Mouse (Mus musculus): ENCODE results near the gene Agfg2. TPM values are rescaled to one million over a fixed set of nuclear protein-coding genes. Genes with fewer than 3 reads are reported as not detected.
"Not testable (repeated sequence)": the region's sequence is repeated elsewhere in the genome, so short reads cannot be mapped to it uniquely, and the experiment has no call there.

Agfg2 gene
- polyA plus RNA-seq, 1 experiment from 2014 or later = 22.8 TPM

DNA sequence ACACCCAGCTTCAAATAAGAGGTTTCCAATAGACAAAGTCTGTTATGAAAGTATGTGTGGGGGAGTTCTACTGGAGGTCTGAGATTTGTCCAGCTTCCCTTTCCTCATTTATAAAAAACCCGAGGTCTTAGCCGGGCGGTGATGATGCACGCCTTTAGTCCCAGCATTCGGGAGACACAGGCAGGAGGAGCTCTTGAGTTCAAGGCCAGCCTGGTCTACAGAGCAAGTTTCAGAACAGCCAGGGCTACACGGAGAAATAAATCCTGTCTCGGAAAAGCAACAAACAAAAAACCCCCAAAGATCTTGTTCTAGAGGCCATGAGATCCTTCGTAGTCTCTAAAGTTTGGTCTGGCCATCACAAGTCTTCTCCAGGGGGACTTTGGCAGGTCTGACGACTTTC lies 56.5 kb downstream of the Agfg2 start:
- H3K9ac ChIP-seq (replicated peaks) = peak overlapping the region; percentile 46
- H3K9me3 ChIP-seq = no peaks in the 10 kb centered on the region
- no peak for ATAC-seq (ENCODE audit: insufficient number of reproducible peaks, insufficient read depth, low FRiP score, low TSS enrichment, low read depth)
- H3K27me3 ChIP-seq = no peaks in the 10 kb centered on the region
- peaks cover 38% of the 10 kb centered on the region for H3K4me1 ChIP-seq (replicated peaks)
- WGBS = 6% methylated on average over 9 of the region's 9 CpGs
- peak overlapping the region; percentile 87 for H3K27ac ChIP-seq
- peak overlapping the region; percentile 59 for H3K4me2 ChIP-seq
- peaks cover 14% of the 10 kb centered on the region for H3K36me3 ChIP-seq
- peak overlapping the region; percentile 79 for H3K4me3 ChIP-seq (replicated peaks)

DNA sequence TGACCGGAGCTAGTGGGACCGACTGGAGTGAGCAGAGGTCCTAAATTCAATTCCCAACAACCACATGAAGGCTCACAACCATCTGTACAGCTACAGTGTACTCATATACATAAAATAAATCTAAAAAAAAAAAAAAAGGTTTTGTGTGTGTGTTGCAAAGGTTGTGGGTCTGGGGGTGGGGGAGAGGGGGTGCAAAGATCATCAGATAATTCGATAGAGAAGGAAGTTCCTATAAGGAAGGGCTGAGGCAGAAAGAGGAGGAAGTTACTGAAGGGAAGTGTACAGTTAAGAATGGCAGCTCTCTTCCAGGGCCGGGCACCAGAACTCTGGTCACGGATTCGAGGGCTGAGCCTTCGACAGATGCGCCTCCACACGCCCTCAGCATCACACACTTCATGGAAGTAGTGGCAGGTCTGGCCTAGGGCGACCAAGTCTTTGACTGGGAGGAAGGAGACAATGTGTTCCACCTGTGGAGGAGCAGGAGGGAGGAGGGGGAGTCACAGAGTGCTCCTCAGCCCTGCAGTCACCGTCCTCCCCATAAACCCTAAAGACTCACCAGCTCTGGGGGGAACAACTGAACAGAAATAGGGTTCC lies 60.5 kb downstream of the Agfg2 start:
- peaks cover 4% of the 10 kb centered on the region for H3K4me1 ChIP-seq (replicated peaks)
- H3K27ac ChIP-seq = no peak overlapping the region
- no peaks in the 10 kb centered on the region for H3K36me3 ChIP-seq
- no peaks in the 10 kb centered on the region for H3K9me3 ChIP-seq
- no peak overlapping the region for H3K4me3 ChIP-seq (replicated peaks)
- no peak overlapping the region for H3K4me2 ChIP-seq
- H3K9ac ChIP-seq (replicated peaks) = no peak overlapping the region
- ATAC-seq (ENCODE audit: insufficient number of reproducible peaks, insufficient read depth, low FRiP score, low TSS enrichment, low read depth) = no peak
- H3K27me3 ChIP-seq = no peaks in the 10 kb centered on the region
- whole genome bisulfite sequencing = 80% methylated on average over 11 of the region's 11 CpGs

DNA sequence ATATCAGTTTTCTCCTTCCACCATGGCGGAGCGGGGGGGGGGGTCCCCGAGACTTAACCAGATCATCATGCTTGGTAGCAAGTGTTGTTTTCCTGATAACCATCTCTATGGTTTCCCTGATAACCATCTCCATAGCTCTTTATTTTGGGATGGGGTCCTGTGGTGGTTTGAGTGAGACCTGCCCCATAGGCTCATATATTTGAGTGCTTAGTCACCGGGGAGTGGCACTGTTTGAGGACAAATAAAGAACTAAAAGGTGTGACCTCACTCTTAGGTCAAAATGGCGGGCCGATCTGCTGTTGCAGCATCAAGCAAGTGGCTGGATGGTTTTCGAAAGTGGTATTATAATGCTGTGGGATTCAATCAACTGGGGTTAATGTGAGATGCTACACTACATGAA lies 69.2 kb downstream of the Agfg2 start:
- Histone ChIP-seq H3K4me3 (replicated peaks) (no peak overlapping the region), H3K9me3 (no peaks in the 10 kb centered on the region), H3K27me3 (no peaks in the 10 kb centered on the region), H3K4me2 (no peak overlapping the region), H3K4me1 (replicated peaks) (peaks cover 37% of the 10 kb centered on the region), H3K36me3 (no peaks in the 10 kb centered on the region), H3K9ac (replicated peaks) (no peak overlapping the region), H3K27ac (no peak overlapping the region)
- no peak for ATAC-seq (ENCODE audit: insufficient number of reproducible peaks, insufficient read depth, low FRiP score, low TSS enrichment, low read depth)
- 90% methylated on average over 7 of the region's 7 CpGs for WGBS

DNA sequence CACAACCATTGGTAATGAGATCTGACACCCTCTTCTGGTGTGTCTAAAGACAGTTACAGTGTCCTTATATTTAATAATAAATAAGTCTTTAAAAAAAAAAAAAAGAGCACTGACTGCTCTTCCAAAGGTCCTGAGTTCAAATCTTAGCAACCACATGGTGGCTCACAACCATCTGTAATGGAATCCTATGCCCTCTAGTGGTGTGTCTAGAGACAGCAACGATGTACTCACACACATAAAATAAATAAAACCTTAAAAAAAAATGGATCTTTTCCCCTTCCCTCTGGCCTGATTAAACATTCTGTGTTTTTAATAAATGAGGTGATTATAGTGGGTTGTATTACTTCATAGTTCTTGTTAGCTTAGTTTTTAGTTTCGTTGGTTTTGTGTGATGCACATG lies 69.6 kb downstream of the Agfg2 start:
- H3K36me3 ChIP-seq; H3K27ac ChIP-seq; ATAC-seq (ENCODE audit: insufficient number of reproducible peaks, insufficient read depth, low FRiP score, low TSS enrichment, low read depth); H3K27me3 ChIP-seq; H3K4me3 ChIP-seq (replicated peaks); H3K9ac ChIP-seq (replicated peaks); H3K9me3 ChIP-seq; H3K4me2 ChIP-seq: not testable (repeated sequence)
- H3K4me1 ChIP-seq (replicated peaks) = peaks cover 41% of the 10 kb centered on the region
- WGBS = 88% methylated on average over 2 of the region's 2 CpGs

DNA sequence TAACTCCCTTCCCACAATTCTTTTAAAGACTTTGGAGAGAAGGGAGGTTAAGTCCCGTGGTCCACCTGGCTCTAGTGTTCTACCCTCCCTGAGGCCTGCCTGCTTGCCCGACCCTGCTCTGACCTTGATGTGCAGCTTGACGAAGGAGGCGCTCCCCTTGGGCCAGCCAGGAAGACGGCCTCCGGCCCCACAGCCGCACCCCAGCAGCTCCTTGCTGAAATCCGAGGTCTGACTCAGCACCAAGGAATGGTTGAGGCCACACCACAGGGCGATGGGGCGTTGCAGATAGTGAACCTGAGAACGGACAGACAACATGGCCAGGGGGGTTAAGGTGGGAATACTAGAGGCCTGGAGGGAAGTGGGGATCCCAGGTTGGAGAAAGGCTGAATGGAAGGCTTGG lies 71.0 kb downstream of the Agfg2 start, which contains the start of gene Pcolce:
Gene Pcolce, minus strand, starts transcription at position 235 of the 400 bp plus-strand sequence.
- H3K4me2 ChIP-seq = no peak within 1 kb of the TSS
- H3K36me3 ChIP-seq = no peaks in the 10 kb centered on the region
- 40% methylated on average over 11 of the region's 11 CpGs for WGBS
- no peaks in the 10 kb centered on the region for H3K9me3 ChIP-seq
- peaks cover 55% of the 10 kb centered on the region for H3K4me1 ChIP-seq (replicated peaks)
- ATAC-seq (ENCODE audit: insufficient number of reproducible peaks, insufficient read depth, low FRiP score, low TSS enrichment, low read depth) = no peak
- H3K27ac ChIP-seq = peak within 1 kb of the TSS; percentile 99
- no peaks in the 10 kb centered on the region for H3K27me3 ChIP-seq
- no peak within 1 kb of the TSS for H3K4me3 ChIP-seq (replicated peaks)
- H3K9ac ChIP-seq (replicated peaks) = no peak within 1 kb of the TSS; the same call in 1 of the 2 replicates

DNA sequence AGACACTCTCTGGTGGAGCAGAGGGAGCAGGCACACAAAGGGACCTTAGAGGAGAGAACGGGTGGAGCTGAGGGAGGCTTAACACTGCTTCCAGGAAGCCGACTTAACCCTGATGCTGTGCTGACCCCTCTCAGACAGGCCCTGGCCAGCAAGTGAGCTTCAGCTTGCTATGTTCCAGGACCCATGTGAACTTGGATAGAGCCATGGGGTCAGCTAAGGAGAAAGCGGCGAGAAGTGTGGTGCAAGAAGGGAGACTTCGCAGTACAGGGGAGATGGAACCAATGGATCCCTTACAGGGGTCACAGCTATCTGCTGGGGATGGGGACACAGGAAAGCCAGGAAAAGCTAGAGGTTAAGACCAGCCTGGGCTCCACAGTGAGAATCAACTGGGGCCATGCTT lies 71.5 kb downstream of the Agfg2 start:
- H3K4me1 ChIP-seq (replicated peaks) = peaks cover 59% of the 10 kb centered on the region
- 75% methylated on average over 5 of the region's 5 CpGs for WGBS
- peaks cover 1% of the 10 kb centered on the region; the same call in 1 of the 2 replicates for H3K36me3 ChIP-seq

DNA sequence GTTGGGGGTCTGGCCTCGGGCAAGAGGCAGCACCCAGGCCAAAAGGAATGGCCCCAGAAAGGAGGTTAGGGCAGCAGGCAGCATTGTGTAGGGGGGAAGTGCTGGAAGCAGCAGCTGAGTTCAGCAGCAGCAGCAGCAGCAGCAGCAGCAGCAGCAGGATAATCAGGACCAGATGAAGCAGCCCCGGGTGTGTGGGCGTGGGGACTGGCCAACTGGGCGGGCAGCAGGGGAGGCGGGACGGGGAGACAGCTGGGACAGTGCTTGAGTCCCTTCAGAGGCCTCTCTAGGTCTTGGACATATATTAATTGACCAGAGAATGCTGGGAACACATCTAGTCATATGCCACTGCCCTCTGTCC lies 73.3 kb downstream of the Agfg2 start:
- peak; percentile 39 for ATAC-seq (ENCODE audit: insufficient number of reproducible peaks, insufficient read depth, low FRiP score, low TSS enrichment, low read depth)
- Histone ChIP-seq H3K4me1 (replicated peaks) (peaks cover 65% of the 10 kb centered on the region), H3K4me2 (peak overlapping the region; percentile 72)

More for the DNA sequence above, 71.5 kb downstream of the Agfg2 start:
- no peak for ATAC-seq (ENCODE audit: insufficient number of reproducible peaks, insufficient read depth, low FRiP score, low TSS enrichment, low read depth)
- Histone ChIP-seq H3K27me3 (no peaks in the 10 kb centered on the region), H3K9ac (replicated peaks) (no peak overlapping the region), H3K9me3 (no peaks in the 10 kb centered on the region), H3K4me2 (no peak overlapping the region), H3K27ac (peak overlapping the region; percentile 99), H3K4me3 (replicated peaks) (no peak overlapping the region)

DNA sequence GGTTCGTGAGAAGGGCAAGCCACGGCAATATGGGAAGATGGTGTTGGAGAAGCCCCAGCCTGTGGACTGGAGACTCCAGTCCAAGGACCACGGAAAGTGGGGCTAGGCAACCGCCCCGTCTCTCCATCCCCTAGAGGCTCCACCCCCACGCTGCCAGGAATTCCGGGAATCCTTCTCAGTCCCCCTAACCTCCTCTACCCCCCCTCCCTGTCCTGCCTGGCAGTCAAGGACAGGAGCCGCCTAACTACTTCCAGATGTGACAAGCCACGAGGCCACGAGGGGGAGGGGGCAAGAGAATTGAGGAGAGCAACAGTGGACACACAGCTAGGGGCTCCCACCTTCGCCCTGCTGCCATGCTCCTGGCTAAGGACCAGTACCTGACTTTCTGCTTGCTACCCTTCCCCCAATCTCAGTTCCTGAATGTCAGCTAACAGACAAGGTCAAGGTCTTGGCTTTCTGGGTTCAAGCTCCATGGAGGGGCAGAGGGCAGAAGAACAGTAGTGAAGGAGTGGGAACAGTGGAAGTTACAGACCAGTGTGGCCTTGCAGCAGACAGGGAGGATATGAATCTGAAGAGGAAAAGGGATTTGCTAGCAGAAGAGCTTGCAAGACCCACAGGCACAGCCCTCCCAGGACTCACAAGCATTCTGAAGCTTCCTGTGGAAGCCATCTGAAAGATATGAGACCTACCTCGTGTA lies 73.8 kb downstream of the Agfg2 start:
- 1% methylated on average over 12 of the region's 12 CpGs for WGBS
- ATAC-seq (ENCODE audit: insufficient number of reproducible peaks, insufficient read depth, low FRiP score, low TSS enrichment, low read depth) = peak; percentile 72
- Histone ChIP-seq H3K27me3 (no peaks in the 10 kb centered on the region), H3K4me3 (replicated peaks) (peak overlapping the region; percentile 43), H3K4me1 (replicated peaks) (peaks cover 65% of the 10 kb centered on the region), H3K9ac (replicated peaks) (peak overlapping the region; percentile 56), H3K9me3 (no peaks in the 10 kb centered on the region), H3K27ac (peak overlapping the region; percentile 99), H3K4me2 (peak overlapping the region; percentile 72), H3K36me3 (peaks cover 25% of the 10 kb centered on the region)

More for the DNA sequence above, 73.3 kb downstream of the Agfg2 start:
- Histone ChIP-seq H3K36me3 (peaks cover 20% of the 10 kb centered on the region), H3K9me3 (no peaks in the 10 kb centered on the region), H3K9ac (replicated peaks) (peak overlapping the region; percentile 56), H3K27ac (peak overlapping the region; percentile 99), H3K27me3 (no peaks in the 10 kb centered on the region), H3K4me3 (replicated peaks) (peak overlapping the region; percentile 43)
- 2% methylated on average over 6 of the region's 6 CpGs for WGBS

DNA sequence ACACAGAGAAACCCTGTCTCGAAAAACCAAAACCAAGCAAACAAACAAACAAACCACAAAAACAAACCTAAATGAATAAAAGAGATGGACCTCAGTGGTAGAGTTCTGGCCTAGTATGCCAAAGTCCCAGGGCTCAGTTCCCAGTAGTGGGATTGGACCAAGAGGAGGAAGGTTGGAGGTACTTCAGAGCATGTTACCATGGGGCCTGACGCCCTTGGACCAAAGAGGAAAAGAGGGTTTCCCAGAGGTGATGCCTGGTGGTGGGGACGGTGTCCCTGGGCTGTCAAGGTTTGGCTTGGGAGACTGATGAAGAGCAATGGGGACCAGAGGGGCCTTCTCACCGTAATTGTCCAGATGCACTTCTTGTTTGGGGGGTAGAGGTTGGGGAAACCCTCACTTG lies 74.5 kb downstream of the Agfg2 start:
- peaks cover 65% of the 10 kb centered on the region for H3K4me1 ChIP-seq (replicated peaks)
- H3K9me3 ChIP-seq = no peaks in the 10 kb centered on the region
- peak overlapping the region; percentile 99 for H3K27ac ChIP-seq
- H3K4me3 ChIP-seq (replicated peaks) = peak overlapping the region; percentile 43
- 25% methylated on average over 4 of the region's 4 CpGs for WGBS
- no peaks in the 10 kb centered on the region for H3K27me3 ChIP-seq
- peaks cover 31% of the 10 kb centered on the region for H3K36me3 ChIP-seq
- H3K4me2 ChIP-seq = peak overlapping the region; percentile 72
- 0 out of 2 replicates have a peak, but pooled peaks have one; percentile 5 for ATAC-seq (ENCODE audit: insufficient number of reproducible peaks, insufficient read depth, low FRiP score, low TSS enrichment, low read depth)
- peak overlapping the region; percentile 56; the same call in 1 of the 2 replicates for H3K9ac ChIP-seq (replicated peaks)

DNA sequence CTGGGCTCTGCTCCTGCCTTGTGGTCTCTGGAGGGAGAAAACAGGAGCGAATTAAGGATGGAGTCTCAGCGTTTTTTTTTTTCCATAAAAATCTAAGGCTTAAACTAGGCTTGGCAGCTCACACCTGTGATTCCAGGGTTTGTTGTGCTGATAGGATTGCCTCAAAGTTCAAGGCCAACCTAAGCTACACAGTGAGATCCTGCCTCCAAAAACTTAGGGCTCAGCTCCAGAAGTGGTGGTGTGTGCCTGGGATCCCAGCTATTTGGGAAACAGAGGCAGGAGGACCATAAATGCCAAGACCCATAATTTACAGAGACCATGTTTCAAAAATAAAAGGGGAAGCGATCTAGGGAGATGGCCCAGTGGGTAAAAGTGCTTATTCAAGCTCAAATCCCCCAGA lies 75.2 kb downstream of the Agfg2 start:
- H3K4me1 ChIP-seq (replicated peaks) = peaks cover 65% of the 10 kb centered on the region
- peak overlapping the region; percentile 72 for H3K4me2 ChIP-seq
- no peaks in the 10 kb centered on the region for H3K9me3 ChIP-seq
- H3K27me3 ChIP-seq = no peaks in the 10 kb centered on the region
- peak overlapping the region; percentile 99 for H3K27ac ChIP-seq
- peaks cover 39% of the 10 kb centered on the region for H3K36me3 ChIP-seq
- WGBS = 50% methylated on average over 3 of the region's 3 CpGs
- H3K9ac ChIP-seq (replicated peaks) = peak overlapping the region; percentile 51; the same call in 1 of the 2 replicates
- peak overlapping the region; percentile 43 for H3K4me3 ChIP-seq (replicated peaks)
- no peak for ATAC-seq (ENCODE audit: insufficient number of reproducible peaks, insufficient read depth, low FRiP score, low TSS enrichment, low read depth)

DNA sequence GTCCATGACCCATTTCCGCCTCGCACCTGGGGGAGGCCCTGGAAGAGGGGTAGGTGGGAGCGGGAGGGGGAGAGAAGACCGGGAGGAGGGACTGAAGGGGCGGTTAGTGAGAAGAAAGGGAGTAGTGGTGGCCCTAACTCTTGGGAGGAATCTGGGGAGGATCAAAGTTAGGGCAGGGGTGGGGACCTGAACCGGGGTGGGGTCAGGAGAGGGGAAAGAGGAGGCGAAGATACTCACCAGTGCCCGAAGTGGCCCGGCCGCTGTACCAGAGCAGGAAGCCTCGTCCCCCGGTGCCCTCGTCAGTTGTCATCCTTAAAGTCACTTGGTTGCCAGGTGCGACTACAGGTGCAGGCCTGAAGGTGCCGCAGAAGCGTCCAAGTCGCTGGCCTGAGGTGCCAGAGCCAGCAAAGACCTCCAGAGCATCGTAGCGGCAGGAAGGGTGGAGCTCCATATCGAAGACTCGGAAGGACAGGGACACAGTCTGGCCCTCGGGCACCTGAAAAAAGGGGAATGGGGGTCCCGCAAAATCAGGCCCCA lies 75.8 kb downstream of the Agfg2 start:
- ATAC-seq (ENCODE audit: insufficient number of reproducible peaks, insufficient read depth, low FRiP score, low TSS enrichment, low read depth) = no peak
- H3K27ac ChIP-seq = peak overlapping the region; percentile 99
- 12% methylated on average over 23 of the region's 23 CpGs for WGBS
- peak overlapping the region; percentile 72 for H3K4me2 ChIP-seq
- H3K4me1 ChIP-seq (replicated peaks) = peaks cover 66% of the 10 kb centered on the region
- no peaks in the 10 kb centered on the region for H3K27me3 ChIP-seq
- H3K36me3 ChIP-seq = peaks cover 44% of the 10 kb centered on the region
- H3K4me3 ChIP-seq (replicated peaks) = peak overlapping the region; percentile 43
- H3K9ac ChIP-seq (replicated peaks) = peak overlapping the region; percentile 51
- H3K9me3 ChIP-seq = no peaks in the 10 kb centered on the region

All from limb, embryonic 12.5 days (tissue).